Mouse (Mus musculus): ENCODE measurements around the gene Metrn. TPM values are rescaled to one million over a fixed set of nuclear protein-coding genes. Genes with fewer than 3 reads are reported as not detected.

Metrn gene
- polyA plus RNA-seq (2021; fragmentation: Nextera tagmentation) = 11.7 and 12.8 TPM in 2 replicates
- long read RNA-seq, experiment 1, transcript Metrn-202 (4 exons, 2,751 nt) = major isoform, 6 of 22 reads
- long read RNA-seq, experiment 1, transcript Metrn-205 (3 exons, 1,010 nt) = major isoform, 6 of 22 reads
- long read RNA-seq, experiment 1, partial matches to known transcripts = 2 of 22 reads
- long read RNA-seq, experiment 1, other reads (novel, unspliced or antisense) = 6 of 22 reads
- long read RNA-seq, experiment 2, transcript Metrn-202 (4 exons, 2,751 nt) = major isoform, 5 of 17 reads
- long read RNA-seq, experiment 2, partial matches to known transcripts = 1 of 17 reads
- long read RNA-seq, experiment 2, other reads (novel, unspliced or antisense) = 6 of 17 reads

DNA sequence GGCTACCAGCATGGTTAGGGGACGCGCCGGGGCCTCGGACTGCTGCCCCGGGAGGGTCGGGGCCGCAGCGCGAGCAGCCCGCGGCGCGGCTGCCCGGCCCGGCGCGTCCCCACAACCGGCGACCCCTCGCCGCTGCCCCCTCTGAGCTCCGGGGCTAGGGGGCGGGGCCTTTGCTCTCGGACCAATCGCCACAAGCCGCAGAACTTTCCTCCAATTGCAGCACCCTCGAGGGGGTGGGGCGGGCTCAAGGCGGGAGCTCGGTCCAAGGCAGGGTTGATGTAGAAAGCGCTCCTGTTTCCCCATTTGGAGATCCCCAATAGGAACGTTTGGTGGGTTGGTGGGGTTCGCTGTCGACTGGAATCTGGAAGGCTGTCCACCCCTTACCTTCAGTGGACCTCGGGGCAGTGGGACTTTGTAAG is at the start of gene Metrn:
Gene Metrn (minus strand): TSS at position 186 of the 419 bp plus-strand sequence.

DNA sequence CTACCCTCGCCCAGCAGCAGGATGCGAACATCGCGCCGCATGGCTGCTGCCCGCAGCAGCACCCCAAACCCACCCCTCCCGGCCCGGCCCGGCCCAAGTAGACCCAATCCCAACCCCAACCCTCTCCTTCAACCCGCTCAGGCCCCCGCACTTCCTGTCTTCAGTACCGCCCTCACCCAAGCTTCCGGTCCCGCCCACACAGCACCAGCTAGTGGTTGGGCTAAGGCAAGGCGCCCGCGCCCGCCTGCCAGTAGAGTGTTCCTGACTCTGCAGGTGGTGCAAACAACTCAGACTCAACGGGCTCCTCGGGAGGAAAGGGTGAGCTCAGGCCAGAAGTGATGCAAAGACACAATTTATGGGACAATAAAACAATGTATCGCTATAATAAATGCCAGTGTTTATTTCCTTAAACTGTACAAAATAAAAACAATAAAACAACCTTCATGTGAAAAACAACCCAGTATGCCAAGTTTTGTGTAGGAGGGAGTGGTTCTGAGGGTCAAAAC is 47.5 kb upstream of the Metrn start, which contains the start of gene Rhot2:
Gene Rhot2 (minus strand): TSS at position 456 of the 506 bp plus-strand sequence.

GRCm38 (mm10) chr17:25841117-25841880 is 44.4 kb upstream of the Metrn start, which contains the start of gene Gm20683:
TSS of gene Gm20683 (minus strand) at chr17:25841763.

GRCm38 (mm10) chr17:25837076-25837410 is 40.1 kb upstream of the Metrn start, which contains the start of gene Rhbdl1:
TSS of gene Rhbdl1 (minus strand) at chr17:25837295.

DNA sequence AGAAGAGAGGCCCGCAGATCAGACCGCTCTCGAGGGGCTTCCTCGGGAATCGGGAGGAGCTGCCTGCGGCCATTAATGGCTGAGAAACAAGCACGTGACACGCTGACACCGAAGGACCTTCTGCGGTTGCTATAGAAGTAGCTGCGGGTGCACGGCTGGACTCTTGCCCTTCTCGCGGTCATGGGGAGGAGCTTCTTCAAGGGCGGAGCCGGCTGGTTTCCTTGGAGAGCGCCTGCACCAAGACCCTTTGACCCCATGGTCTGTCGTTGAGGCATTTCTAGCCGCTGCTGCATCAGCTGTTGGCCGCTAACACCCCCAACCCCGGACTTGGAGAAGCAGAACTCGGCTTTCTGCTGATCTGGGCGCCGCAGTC is 36.3 kb upstream of the Metrn start, which contains the start of gene Stub1:
Gene Stub1 (minus strand): TSS at position 114 of the 373 bp plus-strand sequence.

DNA sequence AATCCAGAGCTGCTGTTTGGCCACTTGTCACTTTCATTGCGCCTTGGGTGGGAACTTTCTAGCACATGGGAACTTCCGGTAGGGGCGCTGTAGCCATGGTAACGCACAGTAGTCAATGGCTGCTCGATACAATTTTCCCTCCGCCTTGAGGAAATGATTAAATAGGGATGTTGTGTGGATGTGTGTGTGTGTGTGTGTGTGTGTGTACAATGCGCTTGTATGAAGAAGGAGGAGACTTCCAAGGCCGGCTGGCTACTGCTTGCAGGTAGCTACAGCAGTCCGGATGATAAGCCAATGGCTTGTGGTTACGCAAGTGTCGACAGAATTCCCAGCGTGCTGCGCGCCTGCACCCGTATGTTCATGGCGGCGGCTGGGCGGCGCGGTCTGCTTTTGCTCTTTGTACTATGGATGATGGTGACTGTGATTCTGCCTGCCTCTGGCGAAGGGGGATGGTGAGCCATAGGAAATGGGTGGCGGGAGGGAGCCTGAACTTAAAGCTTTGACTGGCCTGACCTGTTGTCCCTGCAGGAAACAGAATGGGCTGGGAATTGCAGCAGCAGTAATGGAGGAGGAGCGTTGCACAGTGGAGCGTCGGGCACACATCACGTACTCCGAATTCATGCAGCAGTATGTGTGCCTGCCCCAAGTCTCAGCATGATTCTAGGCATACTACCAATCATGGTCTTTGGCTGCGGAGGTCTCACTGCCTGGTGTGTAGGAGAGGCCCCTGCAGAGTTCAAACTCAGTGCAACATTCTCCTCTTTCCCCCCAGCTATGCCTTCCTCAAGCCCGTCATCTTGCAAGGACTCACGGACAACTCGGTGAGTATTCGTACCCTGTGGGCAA is 32.0 kb upstream of the Metrn start, which contains the start of gene Jmjd8:
Gene Jmjd8 (plus strand): TSS at position 156 of the 846 bp plus-strand sequence.

DNA sequence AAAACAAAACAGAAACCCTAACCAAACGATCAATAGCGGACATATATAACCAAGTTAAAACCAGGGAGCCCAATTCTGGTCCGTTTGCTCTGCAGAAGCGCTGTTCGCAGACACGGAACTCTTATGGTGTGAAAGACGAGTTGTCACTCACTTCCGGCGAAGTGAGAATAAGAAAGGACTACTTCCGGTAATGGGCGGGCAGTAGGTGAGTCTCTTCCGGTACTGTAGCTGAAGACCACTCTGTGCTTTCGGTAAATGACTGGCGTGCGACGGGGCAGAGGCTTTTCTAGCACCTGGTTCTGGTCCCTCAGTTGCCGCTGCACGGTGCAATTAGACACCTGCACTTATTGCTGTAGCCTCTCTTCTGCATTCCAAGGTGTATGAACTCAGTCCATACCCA is 26.5 kb upstream of the Metrn start, which contains the start of gene Wdr24:
Gene Wdr24 (plus strand): TSS at position 176 of the 400 bp plus-strand sequence.

DNA sequence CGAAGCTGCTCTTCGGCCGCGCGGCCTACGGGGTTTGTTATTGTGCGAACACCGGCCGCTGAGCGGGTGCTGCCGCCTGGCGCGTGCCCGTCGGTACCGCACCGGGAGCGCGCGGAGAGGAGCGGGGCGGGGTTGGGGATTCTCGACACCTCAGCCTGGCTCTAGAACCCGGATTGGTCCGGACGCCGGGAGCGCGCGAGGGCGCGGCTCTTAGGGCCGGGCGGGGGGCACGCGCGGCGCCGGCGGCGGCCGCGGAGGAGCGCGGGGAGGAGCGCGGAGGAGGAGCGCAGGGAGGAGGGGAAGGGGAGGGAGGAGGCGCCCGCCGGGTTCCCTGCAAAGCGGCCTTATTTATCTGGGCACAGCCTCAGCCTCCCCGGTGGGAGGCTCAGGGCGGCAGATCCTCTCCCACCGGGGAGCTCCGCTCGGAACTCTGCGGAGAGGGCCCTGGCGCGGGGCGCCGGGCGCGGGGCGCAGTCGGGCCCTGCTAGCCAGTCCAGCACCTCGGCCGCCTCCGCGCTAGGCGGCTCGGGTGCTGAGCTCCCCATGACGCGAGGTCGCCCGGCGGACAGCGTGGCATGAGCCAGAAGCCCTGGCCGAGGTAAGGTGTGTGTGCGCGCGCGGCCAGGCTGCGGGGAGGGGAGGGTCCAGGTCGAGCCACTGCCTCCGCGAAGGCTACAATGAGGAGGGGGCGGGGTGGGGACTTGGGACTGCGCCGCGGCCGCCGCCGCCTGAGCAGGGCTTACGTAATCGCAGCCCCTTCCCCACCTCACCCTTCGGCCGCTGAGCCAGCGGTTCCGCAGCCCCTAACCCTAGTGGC is 12.1 kb upstream of the Metrn start, which contains the start of gene Fbxl16:
Gene Fbxl16 (plus strand): TSS at position 297 of the 817 bp plus-strand sequence.

GRCm38 (mm10) chr17:25795609-25796092 is 1.3 kb downstream of the Metrn start, which contains the start of gene AC134908.4:
TSS of gene AC134908.4 (minus strand) at chr17:25795659.

DNA sequence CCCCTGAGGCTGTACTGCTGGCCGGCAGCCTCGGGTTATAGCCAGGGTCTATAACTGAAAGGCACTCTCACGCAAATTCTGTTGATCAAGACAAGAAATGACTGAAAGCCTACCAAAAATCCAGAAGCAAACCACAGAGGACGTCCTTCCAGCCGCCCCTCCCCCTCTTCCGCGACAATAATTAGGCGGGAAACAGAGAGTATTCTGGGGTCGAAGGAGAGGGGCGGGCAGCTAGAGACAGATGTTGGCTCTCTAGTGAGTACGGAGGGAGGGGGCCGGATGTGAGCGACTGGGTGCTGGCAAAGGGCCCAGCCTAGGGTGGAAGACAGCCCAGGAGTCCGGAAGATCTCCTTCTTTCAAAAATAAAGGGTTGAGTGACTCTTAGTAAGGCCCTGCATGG is 4.3 kb downstream of the Metrn start, which contains the start of gene Fam173a:
Gene Fam173a (minus strand): TSS at position 287 of the 400 bp plus-strand sequence.

DNA sequence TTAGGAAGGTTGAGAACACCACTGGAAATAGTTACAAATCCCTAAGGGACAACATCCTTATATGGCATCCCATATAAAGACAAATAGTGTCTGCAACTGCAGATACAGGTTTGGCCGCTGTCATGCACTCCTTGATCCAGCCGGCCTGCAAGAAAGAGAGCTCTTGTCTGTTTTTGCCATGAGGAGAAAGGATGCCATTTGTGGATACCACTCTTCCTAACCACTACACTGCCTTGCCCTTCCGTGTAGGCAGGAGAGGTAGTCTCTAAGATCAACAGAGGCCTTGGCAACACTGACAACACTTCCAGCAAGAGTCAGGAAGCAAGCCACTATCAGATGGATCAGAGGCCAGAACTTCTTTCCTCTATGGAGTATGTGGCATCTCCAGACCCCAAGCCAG is 10.7 kb downstream of the Metrn start, which contains the start of gene Ccdc78:
Gene Ccdc78 (plus strand): TSS at position 301 of the 400 bp plus-strand sequence.

GRCm38 (mm10) chr17:25785281-25785745 is 11.6 kb downstream of the Metrn start, which contains the start of gene Haghl:
TSS of gene Haghl (minus strand) at chr17:25785673.

GRCm38 (mm10) chr17:25773549-25774120 is 23.3 kb downstream of the Metrn start, which contains the start of gene Narfl:
TSS of gene Narfl (plus strand) at chr17:25773776.

DNA sequence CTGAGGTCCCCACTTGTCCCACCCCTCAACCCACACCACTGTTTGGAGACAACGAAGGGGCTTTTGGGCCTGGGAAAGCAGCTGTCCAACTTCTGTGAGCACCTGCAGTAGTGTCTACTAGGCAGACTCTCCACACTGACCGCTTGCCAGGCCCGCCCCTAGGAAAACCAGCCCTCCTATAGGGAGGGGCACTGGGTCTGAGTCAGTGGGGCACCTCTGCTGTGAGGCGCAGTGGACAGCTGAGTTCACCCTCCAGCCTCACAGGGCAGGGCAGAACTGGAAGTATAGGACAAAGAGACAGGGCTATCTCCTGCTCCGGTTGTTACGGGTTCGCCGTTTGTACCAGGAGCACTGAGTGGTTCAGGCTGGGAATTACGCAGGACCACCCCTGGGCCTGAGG is 42.7 kb downstream of the Metrn start, which contains the start of gene Msln:
Gene Msln (minus strand): TSS at position 138 of the 400 bp plus-strand sequence.

Other genes starting within 250 kb of the Metrn start
- 40.9 and 69.8 TPM in 2 replicates for gene Sox8, start 226.4 kb downstream of the Metrn start, polyA plus RNA-seq (2021; fragmentation: Nextera tagmentation)
- 27.9 and 28.9 TPM in 2 replicates for gene Lmf1, start 218.1 kb downstream of the Metrn start, polyA plus RNA-seq (2021; fragmentation: Nextera tagmentation)
- 835 and 992 TPM in 2 replicates for gene Gng13, start 80.0 kb downstream of the Metrn start, polyA plus RNA-seq (2021; fragmentation: Nextera tagmentation)
- gene Chtf18, start 69.7 kb downstream of the Metrn start, polyA plus RNA-seq (2021; fragmentation: Nextera tagmentation) = 0.97 and 1.5 TPM in 2 replicates
- gene Rpusd1, start 69.5 kb downstream of the Metrn start, polyA plus RNA-seq (2021; fragmentation: Nextera tagmentation) = 59.3 and 64.4 TPM in 2 replicates
- gene Mslnl, start 61.1 kb downstream of the Metrn start, polyA plus RNA-seq (2021; fragmentation: Nextera tagmentation) = 0.20 and 0.21 TPM in 2 replicates
- gene Msln, start 42.8 kb downstream of the Metrn start, polyA plus RNA-seq (2021; fragmentation: Nextera tagmentation) = 0.72 and 1.0 TPM in 2 replicates
- gene Narfl, start 23.4 kb downstream of the Metrn start, polyA plus RNA-seq (2021; fragmentation: Nextera tagmentation) = 27.4 and 37.4 TPM in 2 replicates
- 114 and 123 TPM in 2 replicates for gene Haghl, start 11.5 kb downstream of the Metrn start, polyA plus RNA-seq (2021; fragmentation: Nextera tagmentation)
- 0.31 and 0.39 TPM in 2 replicates for gene Ccdc78, start 10.6 kb downstream of the Metrn start, polyA plus RNA-seq (2021; fragmentation: Nextera tagmentation)
- gene Fam173a, start 4.2 kb downstream of the Metrn start, polyA plus RNA-seq (2021; fragmentation: Nextera tagmentation) = 147 and 187 TPM in 2 replicates
- gene AC134908.4, start 1.5 kb downstream of the Metrn start, polyA plus RNA-seq (2021; fragmentation: Nextera tagmentation) = 4.0 and 5.4 TPM in 2 replicates
- 213 and 331 TPM in 2 replicates for gene Fbxl16, start 11.9 kb upstream of the Metrn start, polyA plus RNA-seq (2021; fragmentation: Nextera tagmentation)
- 12.1 and 16.0 TPM in 2 replicates for gene Wdr24, start 26.5 kb upstream of the Metrn start, polyA plus RNA-seq (2021; fragmentation: Nextera tagmentation)
- 31.5 and 33.5 TPM in 2 replicates for gene Jmjd8, start 31.7 kb upstream of the Metrn start, polyA plus RNA-seq (2021; fragmentation: Nextera tagmentation)
- gene Stub1, start 36.3 kb upstream of the Metrn start, polyA plus RNA-seq (2021; fragmentation: Nextera tagmentation) = 348 and 416 TPM in 2 replicates
- gene Rhbdl1, start 40.2 kb upstream of the Metrn start, polyA plus RNA-seq (2021; fragmentation: Nextera tagmentation) = 10.7 and 55.8 TPM in 2 replicates
- 1.4 and 5.1 TPM in 2 replicates for gene Gm20683, start 44.6 kb upstream of the Metrn start, polyA plus RNA-seq (2021; fragmentation: Nextera tagmentation)
- gene Rhot2, start 47.7 kb upstream of the Metrn start, polyA plus RNA-seq (2021; fragmentation: Nextera tagmentation) = 7.3 and 8.2 TPM in 2 replicates
- 1.5 and 2.0 TPM in 2 replicates for gene Wdr90, start 64.4 kb upstream of the Metrn start, polyA plus RNA-seq (2021; fragmentation: Nextera tagmentation)
- gene Mcrip2, start 71.6 kb upstream of the Metrn start, polyA plus RNA-seq (2021; fragmentation: Nextera tagmentation) = 35.6 and 38.4 TPM in 2 replicates
- gene Mettl26, start 77.9 kb upstream of the Metrn start, polyA plus RNA-seq (2021; fragmentation: Nextera tagmentation) = 65.7 and 79.7 TPM in 2 replicates
- 0.06 and 0.07 TPM in 2 replicates for gene Wfikkn1, start 83.7 kb upstream of the Metrn start, polyA plus RNA-seq (2021; fragmentation: Nextera tagmentation)
- gene Rab40c, start 122.6 kb upstream of the Metrn start, polyA plus RNA-seq (2021; fragmentation: Nextera tagmentation) = 8.7 and 18.7 TPM in 2 replicates
- 94.5 and 96.0 TPM in 2 replicates for gene Pigq, start 147.8 kb upstream of the Metrn start, polyA plus RNA-seq (2021; fragmentation: Nextera tagmentation)
- gene Nhlrc4, start 147.8 kb upstream of the Metrn start, polyA plus RNA-seq (2021; fragmentation: Nextera tagmentation) = 0.26 and 0.48 TPM in 2 replicates
- 0.49 and 0.78 TPM in 2 replicates for gene A930017K11Rik, start 155.4 kb upstream of the Metrn start, polyA plus RNA-seq (2021; fragmentation: Nextera tagmentation)
- gene Capn15, start 188.7 kb upstream of the Metrn start, polyA plus RNA-seq (2021; fragmentation: Nextera tagmentation) = 9.2 and 14.4 TPM in 2 replicates